Mouse (Mus musculus): ENCODE measurements around the gene Ttbk2.

Gene Ttbk2

DNA sequence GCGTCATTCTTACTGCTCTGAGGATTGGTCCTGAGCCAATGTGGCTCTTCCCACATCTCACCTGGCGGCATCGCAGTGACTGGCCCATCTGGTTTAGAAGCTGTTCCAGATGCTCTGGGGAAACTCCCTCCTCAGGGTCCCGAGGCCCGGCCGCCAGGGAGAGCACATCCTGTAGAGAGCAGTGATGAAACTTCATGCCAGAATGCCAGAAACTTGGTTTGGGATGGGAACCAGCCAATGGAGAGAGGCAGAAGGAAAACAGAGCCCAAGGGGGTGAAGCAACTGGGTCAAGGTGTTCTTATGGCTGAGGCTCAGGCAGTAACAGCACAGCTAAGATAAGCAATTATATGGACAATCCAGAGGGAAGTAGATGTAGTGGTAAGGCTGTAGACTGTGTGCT is 129.6 kb downstream of the Ttbk2 start:
- TF ChIP-seq GATA4 (IDR thresholded peaks at IDR 0.05; ENCODE audit: insufficient replicate concordance, low read length), result no peak

DNA sequence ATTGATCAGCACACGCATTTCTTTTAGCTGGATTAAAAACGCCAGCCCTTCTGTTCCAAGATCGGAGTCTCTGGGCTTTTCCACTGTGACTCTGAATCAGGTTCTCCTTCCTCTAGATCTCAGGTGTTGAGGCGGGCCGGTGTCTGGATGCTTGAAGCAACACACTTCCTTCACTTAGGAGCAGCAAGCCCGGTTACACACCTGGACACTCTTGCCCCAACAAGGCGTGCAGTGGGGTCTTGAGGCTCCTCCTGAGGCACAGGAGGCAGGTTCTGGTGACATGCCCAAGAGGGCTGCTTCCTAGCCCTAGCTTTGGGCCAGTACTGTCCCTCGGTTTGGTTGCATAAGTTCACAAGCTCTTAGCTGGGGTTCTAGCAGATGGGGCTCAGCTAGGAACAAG is 131.9 kb downstream of the Ttbk2 start:
- no peak for TF ChIP-seq GATA4 (IDR thresholded peaks at IDR 0.05; ENCODE audit: insufficient replicate concordance, low read length)

GRCm38 (mm10) chr2:120713441-120713840 is 137.0 kb downstream of the Ttbk2 start:
- TF ChIP-seq GATA4 (IDR thresholded peaks at IDR 0.05; ENCODE audit: insufficient replicate concordance, low read length), result no peak

DNA sequence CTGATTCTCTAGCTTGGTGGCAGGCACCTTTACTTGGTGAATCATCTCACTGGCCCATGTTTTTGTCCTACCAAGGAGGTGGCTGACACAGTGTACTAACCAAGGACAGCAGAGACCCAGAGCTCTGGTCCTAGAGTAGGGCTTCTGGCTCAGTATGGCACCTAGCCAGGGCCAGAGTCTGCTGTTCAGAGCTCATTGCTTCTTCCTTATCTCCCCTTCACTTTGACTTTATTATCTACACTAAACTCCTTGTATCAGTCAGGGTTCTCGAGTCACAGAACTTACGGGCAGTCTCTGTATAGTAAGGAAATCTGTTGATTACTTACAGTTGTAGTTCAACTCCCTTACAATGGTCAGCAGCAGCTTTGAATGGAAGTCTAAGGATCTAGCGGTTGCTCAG is 139.5 kb downstream of the Ttbk2 start:
- TF ChIP-seq GATA4 (IDR thresholded peaks at IDR 0.05; ENCODE audit: insufficient replicate concordance, low read length), result no peak

GRCm38 (mm10) chr2:120710154-120710553 is 140.2 kb downstream of the Ttbk2 start:
- TF ChIP-seq GATA4 (IDR thresholded peaks at IDR 0.05; ENCODE audit: insufficient replicate concordance, low read length), result no peak

- TF ChIP-seq GATA4 (IDR thresholded peaks at IDR 0.05; ENCODE audit: insufficient replicate concordance, low read length), result no peak
Observed at GRCm38 (mm10) chr2:120707041-120707440, 143.4 kb downstream of the Ttbk2 start.

- TF ChIP-seq GATA4 (IDR thresholded peaks at IDR 0.05; ENCODE audit: insufficient replicate concordance, low read length), result no peak
Observed at GRCm38 (mm10) chr2:120702675-120703074, 147.7 kb downstream of the Ttbk2 start.

- TF ChIP-seq GATA4 (IDR thresholded peaks at IDR 0.05; ENCODE audit: insufficient replicate concordance, low read length), result no peak
Observed at GRCm38 (mm10) chr2:120700379-120700885, 150.0 kb downstream of the Ttbk2 start.

GRCm38 (mm10) chr2:120697767-120698166 is 152.6 kb downstream of the Ttbk2 start:
- TF ChIP-seq GATA4 (IDR thresholded peaks at IDR 0.05; ENCODE audit: insufficient replicate concordance, low read length), result no peak

All from liver, adult (tissue).